Mouse (Mus musculus): ENCODE data around the gene Snrnp35. TPM values are rescaled to one million over a fixed set of nuclear protein-coding genes. Genes with fewer than 3 reads are reported as not detected.

Snrnp35 gene
- total and polyA plus RNA-seq, 2 experiments: 2.5 to 3.7 TPM

DNA sequence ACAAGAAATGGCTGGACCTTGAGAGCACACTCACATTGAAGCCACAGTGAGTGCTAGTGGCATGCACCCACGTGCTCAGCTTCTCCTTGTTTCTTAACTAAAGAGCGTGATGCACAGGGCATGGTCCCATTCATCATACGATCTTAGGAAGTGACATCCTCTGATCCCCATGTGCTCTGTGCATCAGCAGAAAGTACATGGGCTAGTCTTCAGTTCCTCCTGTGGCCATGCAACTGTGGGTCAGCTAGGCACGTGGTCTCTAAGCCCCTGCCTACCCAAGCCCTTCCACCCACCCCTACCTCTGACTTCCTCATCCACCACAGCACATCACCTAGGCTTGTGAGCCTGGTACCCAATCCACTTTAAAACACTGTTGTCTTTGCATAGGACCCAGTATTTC, 9.7 kb downstream of the Snrnp35 start:
- TF ChIP-seq POLR2A (IDR thresholded peaks at IDR 0.05; ENCODE audit: extremely low read depth, insufficient read depth, low read length) (no peak), CTCF (IDR thresholded peaks at IDR 0.05; ENCODE audit: low read depth, low read length) (no peak)

GRCm38 (mm10) chr5:124493455-124493854, 10.5 kb downstream of the Snrnp35 start:
- no peaks in the 10 kb centered on the region for H3K36me3 ChIP-seq (ENCODE audit: control insufficient read depth, insufficient read depth, low read length)
- no peak for DNase-seq (ENCODE audit: extremely low read depth, low read depth, low spot score)
- no peaks in the 10 kb centered on the region for H3K79me2 ChIP-seq (ENCODE audit: control insufficient read depth, insufficient read depth, low read length)
- WGBS: 85% methylated on average over 11 of the region's 11 CpGs
- H3K4me1 ChIP-seq (ENCODE audit: control insufficient read depth, insufficient read depth, low read length): no peaks in the 10 kb centered on the region
- no peak for TF ChIP-seq POLR2A (IDR thresholded peaks at IDR 0.05; ENCODE audit: extremely low read depth, insufficient read depth, low read length)
- TF ChIP-seq CTCF (IDR thresholded peaks at IDR 0.05; ENCODE audit: low read depth, low read length): no peak
- no peak overlapping the region for H3K9ac ChIP-seq (ENCODE audit: low read depth, low read length)
- no peak overlapping the region for H3K4me3 ChIP-seq (ENCODE audit: insufficient read depth, low read depth, low read length)
- H3K27ac ChIP-seq (replicated peaks; ENCODE audit: insufficient read depth, low read depth, low read length): no peak overlapping the region
- no peaks in the 10 kb centered on the region for H3K27me3 ChIP-seq (ENCODE audit: control insufficient read depth, insufficient read depth, low read length)

More for the DNA sequence above, 9.7 kb downstream of the Snrnp35 start:
- Histone ChIP-seq H3K9ac (ENCODE audit: low read depth, low read length) (no peak overlapping the region), H3K27me3 (ENCODE audit: control insufficient read depth, insufficient read depth, low read length) (no peaks in the 10 kb centered on the region), H3K27ac (replicated peaks; ENCODE audit: insufficient read depth, low read depth, low read length) (no peak overlapping the region), H3K4me3 (ENCODE audit: insufficient read depth, low read depth, low read length) (no peak overlapping the region), H3K36me3 (ENCODE audit: control insufficient read depth, insufficient read depth, low read length) (no peaks in the 10 kb centered on the region), H3K4me1 (ENCODE audit: control insufficient read depth, insufficient read depth, low read length) (no peaks in the 10 kb centered on the region), H3K79me2 (ENCODE audit: control insufficient read depth, insufficient read depth, low read length) (no peaks in the 10 kb centered on the region)
- DNase-seq (ENCODE audit: extremely low read depth, low read depth, low spot score): no peak
- WGBS: 84% methylated on average over 4 of the region's 4 CpGs

DNA sequence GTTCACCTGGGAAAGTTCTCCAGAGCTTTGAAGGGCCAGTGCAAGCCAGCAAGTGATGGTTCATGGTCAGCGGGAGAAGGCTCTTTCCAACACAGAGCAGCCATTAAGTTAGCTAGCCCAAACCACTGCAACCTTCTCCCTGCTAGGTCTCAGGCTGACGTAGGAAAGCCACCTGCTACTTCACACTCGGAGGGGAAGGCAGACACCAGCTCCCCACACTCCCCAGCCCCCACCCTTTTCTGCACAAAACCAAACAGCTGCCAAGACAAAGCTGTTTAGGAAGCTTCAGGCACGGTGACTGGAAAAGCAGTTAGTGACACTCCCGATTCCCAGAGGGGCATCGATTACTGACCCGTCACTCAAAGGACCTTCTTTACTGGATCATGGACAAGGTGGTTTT, 12.6 kb downstream of the Snrnp35 start:
- 71% methylated on average over 7 of the region's 7 CpGs for WGBS
- no peak for DNase-seq (ENCODE audit: extremely low read depth, low read depth, low spot score)
- TF ChIP-seq POLR2A (IDR thresholded peaks at IDR 0.05; ENCODE audit: extremely low read depth, insufficient read depth, low read length): no peak
- no peak for TF ChIP-seq CTCF (IDR thresholded peaks at IDR 0.05; ENCODE audit: low read depth, low read length)
- no peak overlapping the region for H3K27ac ChIP-seq (replicated peaks; ENCODE audit: insufficient read depth, low read depth, low read length)
- no peak overlapping the region for H3K9ac ChIP-seq (ENCODE audit: low read depth, low read length)
- H3K4me1 ChIP-seq (ENCODE audit: control insufficient read depth, insufficient read depth, low read length): no peaks in the 10 kb centered on the region
- H3K36me3 ChIP-seq (ENCODE audit: control insufficient read depth, insufficient read depth, low read length): no peaks in the 10 kb centered on the region
- H3K4me3 ChIP-seq (ENCODE audit: insufficient read depth, low read depth, low read length): no peak overlapping the region
- no peaks in the 10 kb centered on the region for H3K79me2 ChIP-seq (ENCODE audit: control insufficient read depth, insufficient read depth, low read length)
- no peaks in the 10 kb centered on the region for H3K27me3 ChIP-seq (ENCODE audit: control insufficient read depth, insufficient read depth, low read length)

DNA sequence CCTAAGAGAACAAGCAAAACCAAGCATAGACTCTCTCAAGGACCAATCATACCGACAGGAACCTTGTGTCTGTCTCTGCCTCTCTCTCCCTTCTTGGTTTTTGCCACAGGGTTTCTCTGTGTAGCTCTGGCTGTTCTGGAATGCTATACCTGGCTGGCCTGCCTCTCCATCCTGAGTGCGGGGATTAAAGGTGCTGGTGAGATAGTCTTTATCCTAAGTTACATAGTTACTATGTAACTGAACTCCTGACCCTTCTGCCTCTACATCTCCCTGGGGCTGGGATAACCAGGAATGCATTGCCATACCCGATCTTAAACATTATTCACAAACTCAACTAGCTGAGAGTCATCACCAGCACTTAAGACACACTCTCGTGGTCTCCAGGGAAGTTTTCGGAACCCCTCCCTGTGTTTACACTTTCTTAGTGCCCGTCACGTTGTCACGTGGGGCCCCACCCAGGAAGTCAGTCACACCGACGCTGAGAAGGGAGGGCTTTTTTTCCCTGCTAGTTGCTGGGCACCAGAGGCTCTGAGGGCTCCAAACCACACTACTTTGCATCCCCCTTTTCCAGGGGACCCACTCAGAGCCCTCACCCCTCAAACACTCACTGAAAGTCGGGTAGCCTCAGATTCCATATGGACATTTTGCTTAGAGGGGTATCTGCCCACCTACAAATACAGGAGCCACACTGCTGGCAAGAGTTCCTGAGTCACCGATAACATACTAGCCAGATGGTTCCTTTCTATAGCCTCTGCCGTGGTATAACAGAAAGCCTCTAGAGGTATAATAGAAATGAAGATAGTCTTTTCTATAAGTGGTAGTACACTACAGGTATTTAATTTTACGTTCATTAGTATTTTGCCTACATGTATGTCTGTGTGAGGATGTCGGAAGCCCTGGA, 13.9 kb downstream of the Snrnp35 start:
- Histone ChIP-seq H3K4me3 (ENCODE audit: insufficient read depth, low read depth, low read length) (no peak overlapping the region), H3K27me3 (ENCODE audit: control insufficient read depth, insufficient read depth, low read length) (no peaks in the 10 kb centered on the region), H3K79me2 (ENCODE audit: control insufficient read depth, insufficient read depth, low read length) (no peaks in the 10 kb centered on the region), H3K9ac (ENCODE audit: low read depth, low read length) (no peak overlapping the region), H3K4me1 (ENCODE audit: control insufficient read depth, insufficient read depth, low read length) (no peaks in the 10 kb centered on the region), H3K36me3 (ENCODE audit: control insufficient read depth, insufficient read depth, low read length) (no peaks in the 10 kb centered on the region), H3K27ac (replicated peaks; ENCODE audit: insufficient read depth, low read depth, low read length) (no peak overlapping the region)
- DNase-seq (ENCODE audit: extremely low read depth, low read depth, low spot score): no peak
- no peak for TF ChIP-seq CTCF (IDR thresholded peaks at IDR 0.05; ENCODE audit: low read depth, low read length)
- TF ChIP-seq POLR2A (IDR thresholded peaks at IDR 0.05; ENCODE audit: extremely low read depth, insufficient read depth, low read length): no peak
- WGBS: 39% methylated on average over 15 of the region's 15 CpGs

DNA sequence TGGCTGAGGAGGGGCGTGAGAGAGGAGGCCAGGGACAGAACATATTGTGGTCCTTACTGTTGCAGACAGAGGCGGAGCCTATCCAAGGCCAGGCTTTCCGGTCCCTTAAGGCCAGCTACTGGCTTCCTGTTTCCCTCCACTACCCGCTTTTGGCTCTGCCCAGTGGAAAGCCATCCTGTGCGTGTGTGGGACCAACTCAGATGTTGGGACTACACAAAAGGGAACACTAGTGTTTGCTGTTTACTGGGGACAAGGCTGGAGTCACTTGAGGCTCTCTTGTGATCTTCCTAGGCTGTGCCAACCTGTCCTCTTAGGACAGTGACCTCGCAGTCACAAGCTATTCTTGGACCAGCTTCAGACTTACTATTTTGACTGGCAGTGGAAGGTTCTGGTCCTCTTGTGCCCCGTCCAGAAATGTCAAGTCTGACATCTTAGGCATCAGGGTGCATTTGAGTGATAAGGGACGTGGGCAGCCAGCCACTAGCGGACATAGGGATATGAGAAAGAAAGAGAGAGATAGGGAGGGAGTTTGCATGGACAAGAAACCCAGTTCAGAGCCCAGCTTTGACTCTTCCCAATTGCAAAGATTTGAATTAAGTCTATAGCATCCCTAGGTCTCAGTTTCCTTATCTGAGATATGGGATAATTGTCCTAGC, 15.4 kb downstream of the Snrnp35 start:
- peak; percentile 36 for DNase-seq (ENCODE audit: extremely low read depth, low read depth, low spot score)
- H3K9ac ChIP-seq (ENCODE audit: low read depth, low read length): no peak overlapping the region
- no peaks in the 10 kb centered on the region for H3K36me3 ChIP-seq (ENCODE audit: control insufficient read depth, insufficient read depth, low read length)
- TF ChIP-seq POLR2A (IDR thresholded peaks at IDR 0.05; ENCODE audit: extremely low read depth, insufficient read depth, low read length): no peak
- TF ChIP-seq CTCF (IDR thresholded peaks at IDR 0.05; ENCODE audit: low read depth, low read length): no peak
- H3K4me1 ChIP-seq (ENCODE audit: control insufficient read depth, insufficient read depth, low read length): no peaks in the 10 kb centered on the region
- no peaks in the 10 kb centered on the region for H3K79me2 ChIP-seq (ENCODE audit: control insufficient read depth, insufficient read depth, low read length)
- H3K4me3 ChIP-seq (ENCODE audit: insufficient read depth, low read depth, low read length): no peak overlapping the region
- 57% methylated on average over 9 of the region's 9 CpGs for WGBS
- 0 out of 2 replicates have a peak overlapping the region, but pooled peaks have one; percentile 18 for H3K27ac ChIP-seq (replicated peaks; ENCODE audit: insufficient read depth, low read depth, low read length)
- no peaks in the 10 kb centered on the region for H3K27me3 ChIP-seq (ENCODE audit: control insufficient read depth, insufficient read depth, low read length)
